Mouse (Mus musculus): ENCODE results near the gene Schip1.

GRCm38 (mm10) chr3:68556891-68557290 lies 492.3 kb downstream of the Schip1 start:
- TF ChIP-seq CTCF (IDR thresholded peaks at IDR 0.05; ENCODE audit: control insufficient read depth, insufficient read depth, low read length) (no peak), POLR2A (IDR thresholded peaks at IDR 0.05; ENCODE audit: borderline replicate concordance, control insufficient read depth, low read depth, low read length) (no peak)

Data from bone marrow, adult 2 months (tissue).